Mouse (Mus musculus) lung, adult 2 months (tissue): ENCODE results near the gene Mark2. TPM values are rescaled to one million over a fixed set of nuclear protein-coding genes. Genes with fewer than 3 reads are reported as not detected.
A peak's percentile ranks its signal among the peaks of the same experiment; 100 is the strongest.

Experiments
- DNase-seq: peaks from one replicate; pipeline ENCODE4 v3.0.0; 2022
- H3K4me1 ChIP-seq: fragments of 200-500 bp; 2 replicates; pipeline ENCODE4 v1.6.1; 2011; ENCODE audit warnings: low read length; ENCODE audit not compliant: control insufficient read depth, insufficient read depth
- H3K4me3 ChIP-seq: fragments of 200-500 bp; replicated peaks from 2 replicates; pipeline ENCODE3; 2011; ENCODE audit warnings: low read depth, mild to moderate bottlenecking, control low read depth, low read length; ENCODE audit errors: extremely low read depth
- CTCF ChIP-seq: fragments of 200-500 bp; IDR thresholded peaks from 2 replicates; pipeline ENCODE4 v1.5.1; 2011; ENCODE audit warnings: mild to moderate bottlenecking, low read length, control low read depth; ENCODE audit not compliant: insufficient read depth
- POLR2A ChIP-seq: fragments of 200-500 bp; IDR thresholded peaks from 2 replicates; pipeline ENCODE4 v1.6.1; 2011; ENCODE audit warnings: low read depth, mild to moderate bottlenecking, control low read depth, low read length, borderline replicate concordance; ENCODE audit errors: extremely low read depth
- WGBS: fragments of 180-500 bp; shearing (Covaris S2); methylation state at CpG from one replicate; pipeline ENCODE4 v1.1.7; 2018; 5-methylcytosine and 5-hydroxymethylcytosine counted together
- polyA plus RNA-seq: library from polyadenylated mRNA; depleted of rRNA; stranded (reverse); fragments of >200 nt; gene quantifications from 2 replicates; pipeline ENCODE4 v1.2.3, GENCODE M21; 2012; rRNA removed

Gene Mark2
- polyA plus RNA-seq, 1 experiment, result 94.1 TPM

GRCm38 (mm10) chr19:7236011-7236410, 105.6 kb downstream of the Mark2 start:
- Histone ChIP-seq H3K4me1 (peaks cover 7% of the 10 kb centered on the region), H3K4me3 (no peak overlapping the region)
- WGBS, result 90% methylated on average over 2 of the region's 2 CpGs
- TF ChIP-seq POLR2A (no peak), CTCF (no peak)
- DNase-seq, result no peak

GRCm38 (mm10) chr19:7235461-7235860, 106.2 kb downstream of the Mark2 start:
- no peak for DNase-seq
- Histone ChIP-seq H3K4me3 (no peak overlapping the region), H3K4me1 (peaks cover 6% of the 10 kb centered on the region)
- TF ChIP-seq CTCF, result no peak
- TF ChIP-seq POLR2A, result no peak
- 91% methylated on average over 9 of the region's 9 CpGs for WGBS

- WGBS, result 38% methylated on average over 8 of the region's 8 CpGs
- H3K4me3 ChIP-seq, result no peak overlapping the region
- no peak for TF ChIP-seq POLR2A
- peak; percentile 72 for TF ChIP-seq CTCF
- peak; percentile 75 for DNase-seq
- H3K4me1 ChIP-seq, result 0 out of 2 replicates have a peak, but pooled peaks cover 2% of the 10 kb centered on the region
These were observed 107.0 kb downstream of the Mark2 start for GRCm38 (mm10) chr19:7234537-7235221.

GRCm38 (mm10) chr19:7226511-7226914, 115.1 kb downstream of the Mark2 start:
- no peak for DNase-seq
- H3K4me1 ChIP-seq, result no peaks in the 10 kb centered on the region
- no peak for TF ChIP-seq POLR2A
- no peak for TF ChIP-seq CTCF
- no peak overlapping the region for H3K4me3 ChIP-seq
- WGBS, result 74% methylated on average over 6 of the region's 6 CpGs

Other genes with a start within 250 kb of the Mark2 start
- 0.29 and 0.40 TPM in 2 replicates for gene Flrt1, start 236.1 kb downstream of the Mark2 start, polyA plus RNA-seq
- 74.5 and 82.0 TPM in 2 replicates for gene Otub1, start 135.5 kb downstream of the Mark2 start, polyA plus RNA-seq
- 984 and 1,290 TPM in 2 replicates for gene Cox8a, start 124.2 kb downstream of the Mark2 start, polyA plus RNA-seq
- gene Naa40, start 100.7 kb downstream of the Mark2 start, polyA plus RNA-seq, result 14.9 and 18.5 TPM in 2 replicates
- 1.7 and 3.3 TPM in 2 replicates for gene Rcor2, start 74.5 kb downstream of the Mark2 start, polyA plus RNA-seq
- gene Spindoc, start 41.1 kb upstream of the Mark2 start, polyA plus RNA-seq, result 19.0 and 19.3 TPM in 2 replicates
- gene 2700081O15Rik, start 75.8 kb upstream of the Mark2 start, polyA plus RNA-seq, result 26.2 and 36.7 TPM in 2 replicates
- gene Rtn3, start 141.4 kb upstream of the Mark2 start, polyA plus RNA-seq, result 106 and 107 TPM in 2 replicates
- 15.4 and 24.5 TPM in 2 replicates for gene Atl3, start 152.2 kb upstream of the Mark2 start, polyA plus RNA-seq
- gene Pla2g16, start 215.6 kb upstream of the Mark2 start, polyA plus RNA-seq, result 15.1 and 19.0 TPM in 2 replicates